Mouse (Mus musculus): ENCODE results near the gene Vapa.
"Not testable (repeated sequence)": the region's sequence is repeated elsewhere in the genome, so short reads cannot be mapped to it uniquely, and the experiment has no call there.

The Vapa gene

DNA sequence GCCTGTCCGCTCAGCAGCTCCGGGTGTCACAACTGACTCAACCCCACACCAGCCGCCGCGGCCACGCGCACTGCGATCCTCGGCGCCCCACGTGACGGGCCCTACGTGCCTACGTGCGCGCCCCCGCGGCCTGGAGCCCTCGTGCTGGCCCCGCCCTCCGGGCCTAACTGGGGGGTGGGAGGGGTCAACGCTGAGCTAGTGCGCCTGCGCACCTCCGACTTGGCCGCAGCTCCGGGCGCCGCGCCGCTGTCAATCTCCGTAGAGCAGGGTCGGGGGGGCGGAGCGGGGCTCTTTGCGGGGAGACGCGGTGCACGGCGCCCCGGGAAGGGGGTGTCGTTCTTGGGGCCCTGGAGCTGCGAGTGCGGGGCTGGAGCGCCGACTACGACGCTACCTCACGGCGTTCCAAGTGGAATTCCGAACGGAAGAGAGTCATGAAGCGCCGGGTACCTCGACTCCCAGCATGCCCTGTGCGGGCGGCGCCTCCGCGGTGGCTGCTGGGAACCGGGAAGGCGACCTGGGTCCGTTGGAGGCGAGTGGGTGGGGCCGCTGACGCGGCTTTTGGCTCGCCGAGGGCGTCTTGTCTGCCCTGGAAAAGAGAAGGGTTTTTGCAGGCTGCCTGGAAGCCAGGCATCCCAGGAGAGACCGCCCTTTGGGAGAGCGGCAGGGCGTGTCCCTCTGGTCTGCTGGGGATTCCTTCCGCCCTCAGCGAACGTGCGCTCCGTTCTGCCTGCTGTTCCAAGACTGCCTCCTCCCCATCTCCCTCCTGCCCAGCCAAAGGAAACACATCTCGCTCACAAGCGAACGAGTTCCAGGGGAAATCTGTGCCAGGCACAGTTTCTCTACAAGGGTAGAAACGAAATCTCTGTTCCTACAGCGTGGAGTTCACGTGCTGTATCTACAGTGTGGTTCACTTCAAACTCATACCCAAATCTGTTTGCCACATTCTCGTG lies at the start of gene Vapa:
TSS of gene Vapa (minus strand) at position 93 of the 950 bp plus-strand sequence.
- DNase-seq (ENCODE audit: low spot score) = peak; percentile 96

DNA sequence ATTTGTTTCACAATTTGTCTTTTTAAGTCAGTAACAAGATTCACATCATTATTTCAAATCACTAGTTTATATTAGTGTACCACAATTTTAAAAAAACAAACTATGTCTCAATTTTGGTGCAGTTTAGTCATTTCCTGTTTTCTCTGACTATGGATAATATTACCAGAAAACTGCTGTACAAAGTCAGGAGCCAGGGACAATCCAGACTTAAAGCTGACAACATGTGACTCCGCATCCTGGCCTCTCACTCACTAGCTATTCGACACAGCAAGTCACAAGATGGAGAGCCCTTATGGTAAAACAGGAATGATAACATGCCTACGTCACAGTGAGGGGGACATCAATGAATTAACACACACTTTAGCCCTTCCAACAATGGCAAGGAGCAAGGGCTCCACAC lies 49.3 kb upstream of the Vapa start:
- DNase-seq (ENCODE audit: low spot score) = no peak

DNA sequence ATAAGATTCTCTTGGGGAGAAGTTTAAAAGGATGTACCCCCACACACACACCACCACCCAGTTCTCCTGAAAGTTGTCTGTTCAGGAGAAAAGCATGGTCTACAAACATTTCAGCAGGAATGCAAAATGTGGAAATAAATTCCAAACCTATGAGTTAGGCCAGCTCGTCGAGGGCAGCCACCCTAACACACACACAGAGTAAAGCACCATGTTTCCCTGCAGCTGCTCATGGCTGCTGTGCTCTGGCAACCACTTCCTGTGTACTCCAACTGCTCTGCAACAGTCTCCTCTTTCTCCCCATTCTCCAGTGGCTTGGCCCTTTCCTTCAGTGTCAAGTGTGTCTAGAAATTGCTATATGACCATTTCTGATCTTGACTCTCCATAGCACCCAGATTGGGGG lies 45.1 kb upstream of the Vapa start:
- no peak for DNase-seq (ENCODE audit: low spot score)

DNA sequence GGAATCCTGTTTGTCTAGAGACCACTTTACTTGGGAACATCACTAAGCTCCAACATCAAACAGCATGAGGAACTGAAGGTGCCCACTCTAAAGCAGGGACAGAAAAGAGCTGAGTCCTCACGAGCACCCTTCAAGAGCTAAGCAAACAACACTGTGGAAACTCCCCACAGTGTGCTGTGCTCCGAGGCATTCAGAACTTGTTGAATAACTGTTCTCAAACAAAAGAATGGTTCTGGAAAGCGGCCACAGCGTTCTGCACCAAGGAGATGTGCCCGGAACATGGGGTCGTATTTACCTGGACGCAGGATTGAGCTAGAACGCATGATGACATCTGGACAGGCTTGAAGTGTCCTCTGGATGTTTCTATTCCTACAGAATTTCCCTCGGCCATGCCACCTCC lies 44.6 kb upstream of the Vapa start:
- no peak for DNase-seq (ENCODE audit: low spot score)

DNA sequence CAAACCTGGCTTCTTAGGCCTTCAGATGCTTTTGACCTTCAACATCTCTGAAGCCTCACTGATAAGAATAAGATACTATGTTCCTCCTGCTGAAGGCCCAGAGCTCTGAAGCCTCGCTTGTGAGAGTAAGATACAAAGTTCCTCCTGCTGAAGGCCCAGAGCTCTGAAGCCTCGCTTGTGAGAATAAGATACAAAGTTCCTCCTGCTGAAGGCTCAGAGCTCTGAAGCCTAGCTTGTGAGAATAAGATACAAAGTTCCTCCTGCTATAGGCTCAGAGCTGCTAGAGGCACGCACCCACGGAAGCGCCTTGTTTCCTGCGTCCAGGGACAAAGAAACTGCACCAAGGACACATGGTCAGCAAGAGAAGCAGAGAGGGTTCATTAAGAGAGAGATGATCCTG lies 43.4 kb upstream of the Vapa start:
- no peak for DNase-seq (ENCODE audit: low spot score)

DNA sequence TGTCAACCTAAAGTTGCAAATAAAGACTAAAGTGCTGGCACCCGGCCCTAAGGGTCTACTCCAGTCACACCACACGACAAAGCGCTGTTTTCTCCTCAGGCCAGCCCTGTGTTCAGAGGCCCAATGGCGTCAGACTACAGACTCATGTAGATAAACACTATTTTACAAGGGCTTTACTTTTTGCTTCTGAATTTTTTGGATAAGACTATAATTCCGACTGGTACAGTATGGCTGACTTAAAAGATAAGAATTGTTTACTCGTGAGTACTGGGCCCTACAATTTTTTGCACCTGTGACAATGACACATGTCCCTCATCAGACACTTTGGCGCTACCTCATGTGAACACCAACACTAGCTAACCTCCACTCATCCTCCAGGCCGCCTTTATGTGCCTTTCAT lies 42.7 kb upstream of the Vapa start:
- DNase-seq (ENCODE audit: low spot score) = no peak

DNA sequence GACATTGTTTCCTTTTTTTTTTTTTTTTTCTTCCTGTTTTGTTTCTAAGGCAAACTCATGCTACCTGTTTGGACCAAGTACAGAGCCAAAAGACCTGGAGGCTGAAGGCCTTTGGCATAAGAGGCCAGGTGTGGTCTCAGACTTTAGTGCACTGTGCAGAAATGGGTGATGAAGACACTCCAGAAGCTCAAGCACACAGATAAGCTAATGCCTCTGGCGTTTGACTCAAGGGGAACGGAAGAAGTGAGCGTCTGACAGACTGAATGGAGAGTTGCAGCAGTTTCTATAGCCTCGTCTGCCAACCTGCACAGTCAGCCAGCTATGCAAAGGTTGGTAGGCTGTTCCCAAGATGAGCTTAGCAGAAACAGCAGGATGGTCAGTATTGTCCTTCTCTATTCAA lies 42.3 kb upstream of the Vapa start:
- no peak for DNase-seq (ENCODE audit: low spot score)

DNA sequence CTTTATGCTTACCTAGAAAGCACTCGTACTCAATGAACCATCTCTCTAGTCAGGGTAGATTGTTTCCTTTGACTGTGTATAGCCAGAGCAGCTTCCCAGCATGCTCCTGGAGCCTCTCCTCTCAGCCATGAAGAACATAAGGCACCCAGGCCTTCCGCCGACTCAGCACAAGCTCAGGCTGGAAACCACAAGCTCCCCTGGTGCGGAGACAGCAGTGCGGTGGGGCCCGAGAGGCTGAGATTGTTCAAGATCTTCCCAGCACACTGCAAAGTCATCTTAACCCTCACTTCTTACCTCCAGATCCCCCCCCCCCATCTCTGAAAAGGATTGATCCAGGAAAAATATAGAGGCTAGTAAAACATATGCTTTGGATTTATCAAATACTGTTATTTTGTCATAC lies 37.2 kb upstream of the Vapa start:
- no peak for DNase-seq (ENCODE audit: low spot score)

DNA sequence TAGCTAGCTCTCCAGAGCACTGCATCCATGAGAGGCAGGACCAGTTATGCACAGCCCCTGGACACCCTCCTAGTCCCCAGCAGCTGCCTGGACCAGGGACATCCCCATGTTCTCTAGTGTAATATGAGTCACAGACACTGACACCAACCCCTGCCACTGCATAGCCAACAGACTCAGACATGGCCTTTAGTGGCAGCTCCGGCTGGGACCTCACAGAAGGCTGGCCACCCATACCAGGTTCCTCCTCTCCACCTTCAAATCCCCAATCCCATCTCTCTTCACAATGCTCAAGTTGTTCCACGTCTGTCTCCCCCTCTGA lies 35.8 kb upstream of the Vapa start:
- DNase-seq (ENCODE audit: low spot score) = no peak

DNA sequence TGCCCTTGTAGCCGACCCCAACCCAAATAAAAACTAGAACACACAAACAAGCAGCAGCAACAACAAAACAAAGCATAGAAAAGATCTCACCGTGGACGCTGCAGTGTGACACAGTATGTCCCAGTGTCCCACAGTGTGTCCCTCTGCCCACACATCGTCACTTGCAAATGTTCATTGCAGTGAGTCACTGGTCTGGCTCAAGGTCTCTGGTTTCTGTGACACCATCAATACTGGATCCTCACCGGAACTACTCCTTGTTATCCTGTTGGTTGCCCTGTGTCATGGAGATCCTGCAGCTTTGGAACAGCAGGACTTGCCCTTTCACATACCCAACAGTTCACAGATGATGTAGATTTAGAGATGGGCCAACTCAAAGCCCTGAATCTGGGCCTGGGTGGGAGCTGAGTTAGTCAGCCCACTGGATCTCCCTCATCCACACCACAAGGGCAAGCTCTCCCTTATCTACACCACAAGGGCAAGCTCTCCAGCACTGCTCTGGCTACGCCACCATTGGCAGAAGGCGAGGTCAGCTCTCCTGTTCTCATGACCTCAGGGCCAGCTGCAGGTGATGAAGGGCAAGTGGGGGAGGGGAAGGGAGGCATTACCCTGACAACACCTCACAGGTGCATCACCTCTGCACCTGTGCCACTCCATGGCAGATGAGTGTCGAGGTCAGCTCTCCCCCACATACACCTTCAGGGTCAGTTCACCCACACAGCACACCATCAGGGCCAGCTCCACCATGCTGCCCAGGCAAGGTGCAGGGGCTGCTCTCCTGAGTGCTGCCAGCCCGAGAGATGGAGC lies 35.2 kb upstream of the Vapa start:
- no peak for DNase-seq (ENCODE audit: low spot score)

DNA sequence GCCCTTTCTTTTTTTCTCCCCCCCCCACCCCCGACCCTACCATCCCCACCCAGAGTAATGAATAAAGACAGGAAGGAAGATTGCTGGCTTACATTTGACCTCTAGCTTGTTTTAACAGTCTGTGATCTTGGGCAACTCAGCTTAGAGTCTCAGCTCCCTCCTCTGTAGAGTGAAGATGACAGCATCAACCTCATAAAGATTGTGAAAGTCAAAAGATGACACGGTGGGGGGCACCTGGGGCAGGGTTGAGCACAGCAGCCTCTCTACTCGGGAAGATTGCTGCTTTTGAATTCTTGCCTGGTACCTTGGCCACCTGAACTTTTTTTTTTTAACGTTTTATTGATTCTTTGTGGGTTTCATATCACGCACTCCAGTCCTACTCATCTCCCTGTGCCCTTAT lies 34.6 kb upstream of the Vapa start:
- DNase-seq (ENCODE audit: low spot score) = no peak

DNA sequence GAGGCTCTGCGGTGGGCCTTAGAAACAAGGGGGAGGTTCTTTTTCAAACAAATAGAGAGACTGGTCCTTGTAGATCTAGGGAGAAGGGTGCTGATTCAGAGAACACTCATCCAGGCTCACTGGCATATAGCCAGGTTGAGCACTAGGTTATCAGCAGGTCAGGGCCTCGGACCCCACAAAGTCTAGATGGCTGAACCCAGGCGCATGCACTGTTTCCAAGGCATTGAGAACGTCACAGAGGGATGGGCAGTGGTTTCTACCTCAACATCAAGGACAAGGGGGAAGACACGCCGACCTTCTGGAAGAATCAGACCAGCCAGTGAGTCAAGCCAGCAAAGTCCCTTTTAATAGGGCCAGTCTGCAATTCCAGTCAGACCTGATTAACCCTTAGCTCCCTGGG lies 33.9 kb upstream of the Vapa start:
- DNase-seq (ENCODE audit: low spot score) = no peak

DNA sequence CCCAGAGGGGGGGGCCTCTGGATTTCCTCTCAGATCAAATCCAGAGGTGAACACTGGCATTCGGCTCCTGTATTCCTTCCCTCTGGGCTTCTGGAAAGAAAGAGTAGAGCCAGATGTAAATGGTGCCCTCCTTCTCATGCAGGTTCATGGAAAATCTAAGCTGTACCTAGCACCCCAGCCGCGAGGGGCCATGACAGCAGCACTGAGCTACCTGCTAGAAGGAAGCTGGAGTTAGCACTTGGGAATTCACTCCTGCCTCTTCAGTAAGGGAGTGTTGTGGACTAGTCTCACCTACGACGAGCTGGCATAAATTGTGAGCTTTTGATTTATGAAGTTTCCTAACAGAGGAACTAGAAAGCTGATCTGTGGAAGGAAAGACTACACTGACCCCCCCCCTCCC lies 30.2 kb upstream of the Vapa start:
- no peak for DNase-seq (ENCODE audit: low spot score)

DNA sequence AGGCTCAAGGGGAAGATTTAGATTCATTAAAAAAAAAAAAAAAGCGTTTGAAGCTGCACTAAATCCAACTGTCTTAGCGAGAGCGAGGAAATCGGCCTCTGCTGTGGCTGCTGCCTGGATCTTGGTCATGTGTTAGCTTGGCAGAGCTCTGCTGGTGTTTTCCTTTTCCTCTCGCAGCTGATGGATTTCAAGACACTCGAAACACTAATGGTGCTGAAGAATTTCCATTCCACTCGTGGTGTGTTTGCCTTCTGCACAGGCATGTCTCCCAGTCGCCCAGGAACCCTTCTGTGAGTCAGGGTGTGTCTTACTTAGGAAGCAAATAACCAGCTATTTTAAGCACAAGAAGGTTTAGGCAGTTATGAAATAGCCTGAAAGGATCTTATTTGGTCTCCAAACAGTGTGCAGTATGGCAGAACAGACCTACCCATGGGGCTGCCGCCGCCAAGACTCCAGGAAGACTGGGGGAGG lies 29.7 kb upstream of the Vapa start:
- DNase-seq (ENCODE audit: low spot score) = no peak

DNA sequence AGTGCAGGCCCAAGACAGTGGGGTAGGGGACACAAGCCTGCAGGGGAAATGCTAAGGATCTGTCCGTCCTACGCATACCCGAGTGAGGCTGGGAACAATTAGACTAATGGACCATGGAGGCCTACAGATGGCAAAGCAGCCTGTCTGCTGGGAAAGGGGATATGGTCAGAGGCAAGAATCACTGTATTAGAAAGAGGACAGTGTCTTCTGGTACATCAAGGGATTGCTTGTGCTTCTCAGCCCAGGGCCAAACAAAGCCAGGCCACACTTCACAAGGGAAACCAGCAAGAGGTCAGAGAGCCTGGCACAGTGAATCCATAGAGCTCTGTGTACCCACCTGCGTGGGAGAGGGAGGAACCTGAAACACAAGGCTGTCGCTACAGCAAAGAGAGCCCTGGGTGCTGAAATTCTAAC lies 29.2 kb upstream of the Vapa start:
- no peak for DNase-seq (ENCODE audit: low spot score)

DNA sequence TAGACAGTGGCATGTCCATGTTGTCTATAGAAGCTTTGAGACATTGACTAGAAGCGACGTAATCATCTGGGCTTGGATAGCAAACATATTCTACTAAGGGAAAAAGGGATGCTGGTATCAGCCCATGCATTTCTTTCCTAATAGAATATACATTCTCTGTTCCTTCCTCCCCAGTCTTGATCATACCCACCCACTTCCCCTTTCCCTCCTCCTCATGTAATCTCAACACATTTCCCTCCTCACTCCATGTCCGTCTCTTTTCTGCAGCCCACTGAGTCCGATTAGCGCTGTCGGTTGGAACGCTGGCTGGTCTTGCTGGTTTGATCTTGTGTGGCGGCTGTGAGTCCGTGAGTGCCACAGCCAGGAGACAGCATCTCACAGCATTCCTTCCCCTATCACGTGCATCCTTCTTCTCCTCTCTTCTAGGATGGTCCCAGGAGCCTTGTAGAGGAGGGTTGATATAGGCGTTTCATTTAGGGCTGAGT lies 28.4 kb upstream of the Vapa start, which contains the start of gene Txndc2:
TSS of gene Txndc2 (minus strand) at position 435 of the 485 bp plus-strand sequence.
- DNase-seq (ENCODE audit: low spot score) = no peak

DNA sequence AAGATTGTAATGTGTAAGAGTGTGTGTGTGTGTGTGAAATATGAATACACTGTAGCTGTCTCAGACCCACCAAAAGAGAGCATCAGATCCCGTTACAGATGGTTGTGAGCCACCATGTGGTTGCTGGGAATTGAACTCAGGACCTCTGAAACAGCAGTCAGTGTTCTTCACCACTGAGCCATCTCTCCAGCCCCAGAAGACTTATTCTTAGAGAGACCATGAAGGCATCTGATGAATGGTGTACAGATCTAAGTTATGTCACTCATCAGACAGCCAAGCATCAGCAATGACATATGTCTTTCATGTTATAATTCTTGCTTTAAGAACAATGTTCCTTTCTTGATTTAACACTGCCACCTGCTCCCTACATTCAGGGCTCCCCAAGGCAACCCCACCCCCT lies 25.8 kb upstream of the Vapa start:
- DNase-seq (ENCODE audit: low spot score) = no peak

DNA sequence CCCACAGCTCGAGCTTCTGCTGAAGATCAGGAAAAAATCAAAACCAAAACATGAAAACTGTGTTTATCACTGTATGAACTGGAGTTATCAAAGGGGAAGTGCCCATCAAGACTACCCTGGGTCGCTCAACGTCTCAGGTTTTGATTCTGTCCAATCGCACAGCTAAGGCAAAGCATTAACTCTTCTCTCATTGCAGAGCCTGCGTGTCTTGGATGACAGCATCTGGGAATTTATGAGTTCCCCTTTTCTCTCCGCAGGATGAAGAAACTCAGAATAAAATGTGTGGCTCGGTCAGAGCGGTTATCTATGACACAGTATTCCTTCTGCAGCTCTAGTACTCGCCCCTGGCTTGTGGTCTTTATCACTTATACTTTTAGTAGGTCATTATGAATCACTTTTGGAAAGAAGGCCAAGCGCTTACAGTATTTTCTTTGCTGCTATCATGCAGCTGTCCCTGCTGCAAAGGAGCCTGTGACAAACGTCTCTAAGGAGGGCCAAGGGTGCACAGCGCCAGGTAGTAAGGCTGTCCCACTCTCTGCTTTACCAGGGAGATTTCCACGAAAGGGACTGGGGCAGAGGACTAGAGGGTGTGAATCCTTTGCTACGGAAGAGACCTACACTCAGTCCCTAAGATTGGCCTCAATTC lies 22.5 kb upstream of the Vapa start:
- DNase-seq (ENCODE audit: low spot score) = no peak

DNA sequence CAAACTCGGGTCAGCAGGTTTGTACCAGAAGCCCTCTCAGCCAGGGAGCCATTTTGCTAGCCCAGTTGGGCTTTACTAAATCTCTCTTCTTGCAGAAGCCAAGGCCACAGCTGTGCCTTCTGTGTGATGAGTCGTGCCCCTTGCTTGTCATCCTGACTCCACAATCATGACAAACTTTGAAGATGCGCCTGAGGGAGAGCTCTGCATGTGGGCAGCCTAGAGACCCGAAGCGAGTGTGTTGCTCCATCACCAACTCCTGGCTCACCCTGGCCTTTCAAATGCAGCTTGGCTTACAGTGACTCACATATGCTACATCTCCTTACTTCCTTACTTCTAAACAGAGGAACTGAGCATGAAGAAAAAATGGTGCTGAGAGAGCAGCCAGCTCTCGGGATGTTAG lies 16.6 kb upstream of the Vapa start:
- no peak for DNase-seq (ENCODE audit: low spot score)

DNA sequence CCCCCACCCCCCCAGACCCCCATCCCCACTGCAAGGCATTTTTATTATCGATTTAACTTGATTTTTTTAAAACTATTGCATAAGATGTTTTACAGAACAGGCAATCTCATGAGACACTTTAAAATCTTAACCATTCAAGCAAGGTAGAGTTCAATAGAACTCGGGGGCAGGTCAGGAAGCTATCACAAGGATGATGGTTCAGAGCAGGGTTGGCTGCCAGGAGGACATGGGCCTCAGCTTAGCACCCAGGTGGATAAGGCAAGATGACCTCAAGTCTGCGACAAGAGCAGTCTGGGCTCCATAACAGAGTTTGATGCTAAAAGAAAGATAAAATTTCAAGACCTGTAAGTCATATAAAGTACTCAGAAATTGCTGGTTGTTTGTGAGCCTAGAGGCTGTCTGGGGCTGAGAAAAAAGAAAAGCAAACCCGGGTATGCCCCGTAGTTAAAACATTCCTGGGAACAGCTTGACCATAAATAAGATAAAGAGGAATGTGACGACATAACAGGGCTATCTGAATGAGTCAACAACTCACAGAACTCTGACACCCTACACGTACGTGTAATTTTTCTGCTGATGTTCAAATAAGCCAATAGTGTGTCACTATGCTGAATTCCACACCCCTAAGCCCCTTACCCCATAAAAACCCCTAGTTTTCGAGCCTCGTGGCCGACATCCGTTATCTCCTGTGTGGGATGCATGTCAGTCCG lies 15.6 kb upstream of the Vapa start:
- not testable (repeated sequence) for DNase-seq (ENCODE audit: low spot score)

DNA sequence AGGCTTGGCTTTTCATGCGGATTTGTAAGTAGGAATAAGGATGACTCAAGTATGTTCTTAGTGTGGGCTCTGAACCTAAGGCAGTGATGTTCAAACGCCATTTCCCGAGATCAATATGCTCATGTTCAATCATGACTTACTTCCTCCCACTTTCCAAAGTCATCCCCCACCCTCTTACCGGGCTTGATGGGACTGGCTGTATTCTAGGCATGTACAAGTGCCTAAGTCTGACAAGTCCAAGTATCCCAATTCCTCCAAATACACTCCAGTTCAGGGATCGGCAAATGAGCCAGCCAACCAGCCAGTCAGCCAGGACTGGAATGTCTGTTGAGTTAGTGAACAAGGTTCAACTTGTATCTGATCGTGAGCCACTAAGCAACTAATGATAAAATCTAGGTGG lies 12.9 kb upstream of the Vapa start:
- no peak for DNase-seq (ENCODE audit: low spot score)

DNA sequence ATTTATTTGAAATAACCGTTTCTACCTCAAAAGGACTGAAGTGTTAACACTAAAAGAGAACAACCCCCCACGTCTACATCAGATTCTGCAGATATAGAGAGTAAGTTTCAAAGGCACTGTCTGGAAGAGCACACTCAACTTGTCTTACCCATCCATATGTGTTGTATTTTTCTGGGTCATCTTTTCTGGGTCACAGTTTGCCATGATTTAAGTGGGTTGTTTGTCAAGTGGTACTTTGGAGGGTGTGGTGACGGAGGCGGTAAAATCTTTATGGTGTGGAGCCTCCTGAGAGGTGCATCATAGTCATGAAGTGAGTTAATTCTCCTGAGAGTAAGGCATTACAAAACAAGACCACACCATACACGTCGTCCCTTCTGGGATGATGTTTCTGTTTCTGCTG lies 12.2 kb upstream of the Vapa start:
- DNase-seq (ENCODE audit: low spot score) = no peak
